Comparison of ENCODE assay signal across 18 mouse cellular contexts in genomic region chr2:7893787-7894186, GRCm38 (mm10).
DNase-seq lines count a peak whose midpoint lies in the region; ATAC-seq and TF ChIP-seq lines count a peak whose summit lies in the region.
"Had no signal": no experiment of that assay in that cellular context is flagged by ENCODE, and none has a peak within 500 bp of the region (broad histone marks: within the 10 kb centered on the region; RNA-seq: fewer than 3 reads in every experiment).

No protein-coding gene starts in this region.

- ATAC-seq in liver, embryonic 12.5 days = no peak
- ATAC-seq: forebrain, embryonic 16.5 days had no signal

- no peaks in the 10 kb centered on the region for H3K79me2 ChIP-seq in heart, adult 2 months (replicated peaks; ENCODE audit: control insufficient read depth, insufficient read depth, low read length)

- peak overlapping the region; percentile 41; the same call in 1 of the 2 replicates for H3K27ac ChIP-seq in left cerebral cortex, adult 2 months
- H3K27ac ChIP-seq in liver, embryonic 12.5 days = no peak overlapping the region
- H3K27ac ChIP-seq in heart, adult 2 months = no peak overlapping the region
- H3K27ac ChIP-seq: embryonic facial prominence, embryonic 10.5 days; hindbrain, embryonic 15.5 days had no signal

- H3K4me3 ChIP-seq in left cerebral cortex, adult 2 months = no peak overlapping the region
- no peak overlapping the region for H3K4me3 ChIP-seq in liver, embryonic 12.5 days
- no peak overlapping the region for H3K4me3 ChIP-seq in heart, adult 2 months
- H3K4me3 ChIP-seq: embryonic facial prominence, embryonic 10.5 days; heart, embryonic 12.5 days; hindbrain, embryonic 15.5 days had no signal

- H3K9ac ChIP-seq in liver, embryonic 12.5 days = no peak overlapping the region
- H3K9ac ChIP-seq in heart, adult 2 months (ENCODE audit: low read depth, low read length) = no peak overlapping the region
- H3K9ac ChIP-seq: heart, embryonic 12.5 days; hindbrain, embryonic 15.5 days had no signal

- peak; percentile 51 to 67 for DNase-seq in frontal cortex, adult 2 months (ENCODE audit: extremely low spot score in 1 of 2, low spot score in 1 of 2)
- no peak for DNase-seq in frontal cortex, postnatal 25 days (ENCODE audit: low spot score in 2 of 2)
- peak; percentile 9 to 34 for DNase-seq in right cerebral cortex, postnatal 36 days (ENCODE audit: low spot score in 2 of 2)
- DNase-seq in right cerebral cortex, postnatal 25 days = no peak
- DNase-seq in left cerebral cortex, adult 2 months (ENCODE audit: extremely low spot score in 1 of 2, low spot score in 2 of 2) = no peak
- DNase-seq in telencephalon, adult 2 months (ENCODE audit: low read depth, low spot score) = peak; percentile 67
- DNase-seq in heart, adult 2 months = no peak
- DNase-seq: adrenal gland, adult 2 months; adrenal gland, postnatal 36 days; cerebellum, adult 18-20 months; cerebellum, adult 9-11 months; cerebellum, postnatal 36 days; gastrocnemius, postnatal 14 days had no signal

- no peak overlapping the region for H3K4me2 ChIP-seq in liver, embryonic 12.5 days
- H3K4me2 ChIP-seq: heart, embryonic 12.5 days; hindbrain, embryonic 15.5 days had no signal

- no peak for TF ChIP-seq POLR2A in heart, adult 2 months (IDR thresholded peaks at IDR 0.05; ENCODE audit: insufficient read depth, low read depth, low read length)

- intact Hi-C loops in left cerebral cortex, adult 2 months (cut with DNase I) = no loop called here
- intact Hi-C loops in heart, adult 2 months (cut with DNase I) = no loop called here

- no peak for TF ChIP-seq CTCF in left cerebral cortex, adult 2 months (IDR thresholded peaks at IDR 0.05)
- TF ChIP-seq CTCF in heart, adult 2 months (IDR thresholded peaks at IDR 0.05) = no peak

- no peak for TF ChIP-seq EP300 in heart, adult 2 months (IDR thresholded peaks at IDR 0.05; ENCODE audit: insufficient read depth, low read depth, low read length)

- H3K27me3 ChIP-seq in liver, embryonic 12.5 days (replicated peaks) = no peaks in the 10 kb centered on the region
- no peaks in the 10 kb centered on the region for H3K27me3 ChIP-seq in heart, adult 2 months (ENCODE audit: control insufficient read depth, insufficient read depth, low read length)
- H3K27me3 ChIP-seq: heart, embryonic 12.5 days; hindbrain, embryonic 15.5 days had no signal

- H3K36me3 ChIP-seq in liver, embryonic 12.5 days = no peaks in the 10 kb centered on the region
- H3K36me3 ChIP-seq in heart, adult 2 months (ENCODE audit: control insufficient read depth, insufficient read depth, low read length) = no peaks in the 10 kb centered on the region
- H3K36me3 ChIP-seq: embryonic facial prominence, embryonic 10.5 days; heart, embryonic 12.5 days; hindbrain, embryonic 15.5 days had no signal

- 65% methylated on average over 3 of the region's 3 CpGs for WGBS in liver, embryonic 12.5 days (ENCODE audit: insufficient replicate concordance)
- 59% methylated on average over 3 of the region's 3 CpGs for WGBS in heart, adult 2 months

- no peaks in the 10 kb centered on the region for H3K9me3 ChIP-seq in liver, embryonic 12.5 days (replicated peaks)
- H3K9me3 ChIP-seq: embryonic facial prominence, embryonic 10.5 days had no signal

- no peaks in the 10 kb centered on the region for H3K4me1 ChIP-seq in liver, embryonic 12.5 days
- H3K4me1 ChIP-seq in heart, adult 2 months (ENCODE audit: control insufficient read depth, insufficient read depth, low read length) = no peaks in the 10 kb centered on the region
- H3K4me1 ChIP-seq: embryonic facial prominence, embryonic 10.5 days; heart, embryonic 12.5 days; hindbrain, embryonic 15.5 days had no signal

Comparison
In these comparisons a context has a peak if more than half of its experiments do, and no peak if none do; other contexts are left out.
1. DNase-seq: peak in frontal cortex, adult 2 months (2 of 2), right cerebral cortex, postnatal 36 days (2 of 2) and telencephalon, adult 2 months (single experiment); none in frontal cortex, postnatal 25 days (0 of 2), right cerebral cortex, postnatal 25 days (single experiment), left cerebral cortex, adult 2 months (0 of 2) and heart, adult 2 months (0 of 2).